Mouse (Mus musculus): Measurements from ENCODE around the gene Pcdh15.

DNA sequence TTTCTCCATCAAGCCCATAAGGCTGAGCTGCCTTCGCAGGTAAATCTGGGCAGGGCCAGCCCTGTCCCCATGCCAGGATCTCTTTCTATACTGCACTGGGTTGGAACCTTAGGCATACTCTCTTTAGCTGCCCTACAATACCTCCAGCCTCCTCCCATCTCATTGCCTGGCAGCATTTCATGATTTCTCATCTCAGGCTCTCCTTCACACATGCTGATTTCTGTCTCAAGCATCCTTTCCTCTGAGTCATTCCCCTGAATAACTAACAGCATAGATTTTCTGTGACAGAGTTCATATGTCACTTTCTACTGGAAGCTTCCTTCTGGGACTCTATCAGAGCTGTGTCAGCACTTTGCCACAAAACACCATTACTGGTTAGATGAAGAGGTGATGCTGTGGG lies 999.2 kb downstream of the Pcdh15 start:
- TF ChIP-seq GATA1 (IDR thresholded peaks at IDR 0.05; ENCODE audit: low read length) = no peak
- no peak for TF ChIP-seq TAL1 (IDR thresholded peaks at IDR 0.05; ENCODE audit: low read length)
